Mouse (Mus musculus): ENCODE measurements around the gene Setd1a.

Gene Setd1a

GRCm38 (mm10) chr7:127800435-127801009, 24.1 kb downstream of the Setd1a start, which contains the start of gene Hsd3b7:
Gene Hsd3b7, plus strand, starts transcription at chr7:127800604.
- peak; percentile 79 to 88 for DNase-seq (ENCODE audit: low spot score in 2 of 2)

GRCm38 (mm10) chr7:127801010-127801621, 24.6 kb downstream of the Setd1a start:
- DNase-seq (ENCODE audit: low spot score in 2 of 2), result no peak

GRCm38 (mm10) chr7:127802313-127802712, 25.8 kb downstream of the Setd1a start:
- DNase-seq (ENCODE audit: low spot score in 2 of 2), result no peak

GRCm38 (mm10) chr7:127808821-127809220, 32.4 kb downstream of the Setd1a start:
- no peak for DNase-seq (ENCODE audit: low spot score in 2 of 2)

- no peak for DNase-seq (ENCODE audit: low spot score in 2 of 2)
These were observed 33.4 kb downstream of the Setd1a start for GRCm38 (mm10) chr7:127809846-127810245.

GRCm38 (mm10) chr7:127810650-127811049, 34.2 kb downstream of the Setd1a start:
- no peak for DNase-seq (ENCODE audit: low spot score in 2 of 2)

GRCm38 (mm10) chr7:127811240-127811639, 34.8 kb downstream of the Setd1a start:
- peak in 1 of 2 experiments; percentile 15 for DNase-seq (ENCODE audit: low spot score in 2 of 2)

GRCm38 (mm10) chr7:127812292-127812691, 35.8 kb downstream of the Setd1a start:
- no peak for DNase-seq (ENCODE audit: low spot score in 2 of 2)

GRCm38 (mm10) chr7:127813821-127814220, 37.4 kb downstream of the Setd1a start:
- DNase-seq (ENCODE audit: low spot score in 2 of 2), result no peak

- DNase-seq (ENCODE audit: low spot score in 2 of 2), result peak; percentile 57 to 72
These were observed 37.9 kb downstream of the Setd1a start for GRCm38 (mm10) chr7:127814241-127814921.

GRCm38 (mm10) chr7:127815116-127815665, 38.7 kb downstream of the Setd1a start:
- no peak for DNase-seq (ENCODE audit: low spot score in 2 of 2)

GRCm38 (mm10) chr7:127815954-127816821, 39.7 kb downstream of the Setd1a start:
- DNase-seq (ENCODE audit: low spot score in 2 of 2), result peak; percentile 63 to 74

GRCm38 (mm10) chr7:127817053-127817452, 40.6 kb downstream of the Setd1a start:
- DNase-seq (ENCODE audit: low spot score in 2 of 2), result no peak

- DNase-seq (ENCODE audit: low spot score in 2 of 2), result peak in 1 of 2 experiments; percentile 5
These were observed 41.3 kb downstream of the Setd1a start for GRCm38 (mm10) chr7:127817776-127818175.

- no peak for DNase-seq (ENCODE audit: low spot score in 2 of 2)
These were observed 44.5 kb downstream of the Setd1a start for GRCm38 (mm10) chr7:127820836-127821509.

- DNase-seq (ENCODE audit: low spot score in 2 of 2), result no peak
These were observed 46.0 kb downstream of the Setd1a start for GRCm38 (mm10) chr7:127822494-127822893.

GRCm38 (mm10) chr7:127823236-127824171, 47.0 kb downstream of the Setd1a start:
- DNase-seq (ENCODE audit: low spot score in 2 of 2), result no peak

GRCm38 (mm10) chr7:127824176-127824871, 47.9 kb downstream of the Setd1a start, which contains the start of the genes Stx4a and Stx1b:
Gene Stx4a, plus strand, starts transcription at chr7:127824294.
Gene Stx1b, minus strand, starts transcription at chr7:127824549.
- peak; percentile 69 to 70 for DNase-seq (ENCODE audit: low spot score in 2 of 2)

- DNase-seq (ENCODE audit: low spot score in 2 of 2), result no peak
These were observed 59.1 kb downstream of the Setd1a start for GRCm38 (mm10) chr7:127835550-127835949.

Measured in frontal cortex, postnatal 10 days (tissue).